Mouse (Mus musculus): ENCODE data around the gene Tfpi. TPM values are rescaled to one million over a fixed set of nuclear protein-coding genes. Genes with fewer than 3 reads are reported as not detected.

Tfpi gene
- polyA plus RNA-seq, 1 experiment from 2014 or later = 61.3 TPM

GRCm38 (mm10) chr2:84504285-84504684 lies 27.7 kb upstream of the Tfpi start:
- Histone ChIP-seq H3K4me2 (no peak overlapping the region), H3K27ac (no peak overlapping the region), H3K4me3 (no peak overlapping the region), H3K36me3 (no peaks in the 10 kb centered on the region), H3K27me3 (no peaks in the 10 kb centered on the region), H3K4me1 (no peaks in the 10 kb centered on the region), H3K9ac (no peak overlapping the region), H3K9me3 (no peaks in the 10 kb centered on the region)
- 52% methylated on average over 4 of the region's 4 CpGs for WGBS
- no peak for ATAC-seq (ENCODE audit: borderline replicate concordance, extremely low read depth, low FRiP score, low TSS enrichment)

GRCm38 (mm10) chr2:84498921-84499320 lies 22.3 kb upstream of the Tfpi start:
- 74% methylated on average over 3 of the region's 3 CpGs for WGBS

GRCm38 (mm10) chr2:84495108-84495507 lies 18.5 kb upstream of the Tfpi start:
- WGBS = 69% methylated on average over 3 of the region's 3 CpGs
- no peak overlapping the region for H3K4me2 ChIP-seq
- H3K9me3 ChIP-seq = no peaks in the 10 kb centered on the region
- H3K4me1 ChIP-seq = no peaks in the 10 kb centered on the region
- no peak for ATAC-seq (ENCODE audit: borderline replicate concordance, extremely low read depth, low FRiP score, low TSS enrichment)
- no peaks in the 10 kb centered on the region for H3K27me3 ChIP-seq
- no peak overlapping the region for H3K4me3 ChIP-seq
- no peak overlapping the region for H3K27ac ChIP-seq
- H3K9ac ChIP-seq = no peak overlapping the region
- H3K36me3 ChIP-seq = no peaks in the 10 kb centered on the region

More at GRCm38 (mm10) chr2:84498921-84499320, 22.3 kb upstream of the Tfpi start:
- no peaks in the 10 kb centered on the region for H3K27me3 ChIP-seq
- H3K4me3 ChIP-seq = no peak overlapping the region
- H3K4me2 ChIP-seq = no peak overlapping the region
- no peak for ATAC-seq (ENCODE audit: borderline replicate concordance, extremely low read depth, low FRiP score, low TSS enrichment)
- no peak overlapping the region for H3K9ac ChIP-seq
- H3K9me3 ChIP-seq = no peaks in the 10 kb centered on the region
- no peaks in the 10 kb centered on the region for H3K36me3 ChIP-seq
- H3K27ac ChIP-seq = no peak overlapping the region
- H3K4me1 ChIP-seq = no peaks in the 10 kb centered on the region

GRCm38 (mm10) chr2:84493626-84494025 lies 17.1 kb upstream of the Tfpi start:
- Histone ChIP-seq H3K4me2 (no peak overlapping the region), H3K9me3 (no peaks in the 10 kb centered on the region), H3K36me3 (no peaks in the 10 kb centered on the region), H3K27me3 (no peaks in the 10 kb centered on the region), H3K4me1 (no peaks in the 10 kb centered on the region), H3K9ac (no peak overlapping the region), H3K27ac (no peak overlapping the region), H3K4me3 (no peak overlapping the region)
- no peak for ATAC-seq (ENCODE audit: borderline replicate concordance, extremely low read depth, low FRiP score, low TSS enrichment)
- WGBS = 90% methylated on average over 2 of the region's 2 CpGs

- no peak for ATAC-seq (ENCODE audit: borderline replicate concordance, extremely low read depth, low FRiP score, low TSS enrichment)
- Histone ChIP-seq H3K4me2 (no peak overlapping the region), H3K9me3 (no peaks in the 10 kb centered on the region), H3K4me3 (no peak overlapping the region), H3K4me1 (no peaks in the 10 kb centered on the region), H3K36me3 (no peaks in the 10 kb centered on the region), H3K27ac (no peak overlapping the region), H3K9ac (no peak overlapping the region), H3K27me3 (no peaks in the 10 kb centered on the region)
- 69% methylated on average over 1 of the region's 1 CpGs for WGBS
Measured at GRCm38 (mm10) chr2:84491715-84492114, 15.1 kb upstream of the Tfpi start.

GRCm38 (mm10) chr2:84487705-84488291 lies 11.2 kb upstream of the Tfpi start:
- Histone ChIP-seq H3K9me3 (no peaks in the 10 kb centered on the region), H3K4me3 (no peak overlapping the region), H3K27me3 (no peaks in the 10 kb centered on the region), H3K4me1 (no peaks in the 10 kb centered on the region), H3K27ac (no peak overlapping the region), H3K4me2 (no peak overlapping the region), H3K9ac (no peak overlapping the region), H3K36me3 (no peaks in the 10 kb centered on the region)
- ATAC-seq (ENCODE audit: borderline replicate concordance, extremely low read depth, low FRiP score, low TSS enrichment) = no peak
- 56% methylated on average over 9 of the region's 9 CpGs for WGBS

- Histone ChIP-seq H3K4me1 (no peaks in the 10 kb centered on the region), H3K27me3 (no peaks in the 10 kb centered on the region), H3K36me3 (no peaks in the 10 kb centered on the region), H3K4me2 (peak overlapping the region; percentile 45), H3K9me3 (no peaks in the 10 kb centered on the region), H3K4me3 (peak overlapping the region; percentile 10; the same call in 1 of the 2 replicates), H3K27ac (no peak overlapping the region), H3K9ac (no peak overlapping the region)
- WGBS = 29% methylated on average over 7 of the region's 7 CpGs
- peak; percentile 75; the same call in 1 of the 2 replicates for ATAC-seq (ENCODE audit: borderline replicate concordance, extremely low read depth, low FRiP score, low TSS enrichment)
Measured at GRCm38 (mm10) chr2:84481863-84482262, 5.3 kb upstream of the Tfpi start.

- peak overlapping the region; percentile 27; the same call in 1 of the 2 replicates for H3K4me2 ChIP-seq
- no peak overlapping the region for H3K9ac ChIP-seq
- ATAC-seq (ENCODE audit: borderline replicate concordance, extremely low read depth, low FRiP score, low TSS enrichment) = no peak
- H3K9me3 ChIP-seq = no peaks in the 10 kb centered on the region
- no peak overlapping the region for H3K27ac ChIP-seq
- 15% methylated on average over 3 of the region's 3 CpGs for WGBS
- peaks cover 9% of the 10 kb centered on the region for H3K4me1 ChIP-seq
- no peak overlapping the region for H3K4me3 ChIP-seq
- H3K36me3 ChIP-seq = no peaks in the 10 kb centered on the region
- H3K27me3 ChIP-seq = no peaks in the 10 kb centered on the region
Measured at GRCm38 (mm10) chr2:84479036-84479435, 2.5 kb upstream of the Tfpi start.

GRCm38 (mm10) chr2:84477759-84478158 lies 1.2 kb upstream of the Tfpi start:
- Histone ChIP-seq H3K27me3 (no peaks in the 10 kb centered on the region), H3K9ac (no peak overlapping the region), H3K36me3 (0 out of 2 replicates have a peak, but pooled peaks cover 5% of the 10 kb centered on the region), H3K4me2 (no peak overlapping the region), H3K4me3 (no peak overlapping the region), H3K4me1 (peaks cover 9% of the 10 kb centered on the region), H3K9me3 (no peaks in the 10 kb centered on the region), H3K27ac (no peak overlapping the region)
- no peak for ATAC-seq (ENCODE audit: borderline replicate concordance, extremely low read depth, low FRiP score, low TSS enrichment)
- WGBS = 85% methylated on average over 6 of the region's 6 CpGs

GRCm38 (mm10) chr2:84476131-84476530 lies 444 bp downstream of the Tfpi start:
- peaks cover 9% of the 10 kb centered on the region for H3K4me1 ChIP-seq
- peak overlapping the region; percentile 71 for H3K27ac ChIP-seq
- no peaks in the 10 kb centered on the region for H3K27me3 ChIP-seq
- H3K9me3 ChIP-seq = no peaks in the 10 kb centered on the region
- peak overlapping the region; percentile 46 for H3K4me3 ChIP-seq
- H3K4me2 ChIP-seq = peak overlapping the region; percentile 61
- peak overlapping the region; percentile 27 for H3K9ac ChIP-seq
- 16% methylated on average over 3 of the region's 3 CpGs for WGBS
- ATAC-seq (ENCODE audit: borderline replicate concordance, extremely low read depth, low FRiP score, low TSS enrichment) = no peak
- H3K36me3 ChIP-seq = 0 out of 2 replicates have a peak, but pooled peaks cover 5% of the 10 kb centered on the region

GRCm38 (mm10) chr2:84475601-84476000 lies 974 bp downstream of the Tfpi start:
- ATAC-seq (ENCODE audit: borderline replicate concordance, extremely low read depth, low FRiP score, low TSS enrichment) = peak; percentile 31; the same call in 1 of the 2 replicates
- Histone ChIP-seq H3K9me3 (no peaks in the 10 kb centered on the region), H3K36me3 (0 out of 2 replicates have a peak, but pooled peaks cover 5% of the 10 kb centered on the region), H3K4me1 (peaks cover 9% of the 10 kb centered on the region), H3K9ac (peak overlapping the region; percentile 27), H3K27me3 (no peaks in the 10 kb centered on the region), H3K4me2 (peak overlapping the region; percentile 61), H3K27ac (peak overlapping the region; percentile 71), H3K4me3 (peak overlapping the region; percentile 46)
- 9% methylated on average over 1 of the region's 1 CpGs for WGBS

- Histone ChIP-seq H3K9ac (peak overlapping the region; percentile 5; the same call in 1 of the 2 replicates), H3K36me3 (0 out of 2 replicates have a peak, but pooled peaks cover 5% of the 10 kb centered on the region), H3K27ac (peak overlapping the region; percentile 35; the same call in 1 of the 2 replicates), H3K4me2 (no peak overlapping the region), H3K27me3 (no peaks in the 10 kb centered on the region), H3K4me1 (peaks cover 9% of the 10 kb centered on the region), H3K4me3 (no peak overlapping the region), H3K9me3 (no peaks in the 10 kb centered on the region)
- 10% methylated on average over 6 of the region's 6 CpGs for WGBS
- no peak for ATAC-seq (ENCODE audit: borderline replicate concordance, extremely low read depth, low FRiP score, low TSS enrichment)
Measured at GRCm38 (mm10) chr2:84474651-84475050, 1.9 kb downstream of the Tfpi start.

Data from lung, embryonic 15.5 days (tissue).